ENCODE assay signal across 11 mouse cellular contexts in the genomic region with DNA sequence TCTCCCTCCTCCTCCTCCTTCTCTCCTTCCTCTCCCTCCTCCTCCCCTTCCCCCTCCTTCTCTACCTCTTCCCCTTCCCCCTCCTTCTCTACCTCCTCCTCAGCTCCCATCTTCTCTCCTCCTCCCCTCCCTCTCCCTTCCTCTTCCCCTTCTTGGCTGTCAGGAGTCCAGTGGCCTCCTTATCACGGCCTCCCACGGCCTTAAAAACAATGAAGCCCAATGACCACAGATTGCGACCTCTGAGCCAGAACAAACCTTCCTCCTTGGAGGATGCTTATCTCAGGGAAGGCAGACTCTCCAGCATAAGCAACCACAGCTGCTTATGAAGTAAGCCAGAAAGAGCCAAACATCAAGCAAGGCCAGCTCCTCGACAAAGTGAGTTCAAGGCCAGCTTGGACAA.
DNase-seq lines count a peak whose midpoint lies in the region; ATAC-seq lines count a peak whose summit lies in the region.
"Had no signal": no experiment of that assay in that cellular context is flagged by ENCODE, and none has a peak within 500 bp of the region (broad histone marks: within the 10 kb centered on the region; RNA-seq: fewer than 3 reads in every experiment).

No protein-coding gene starts in this region.

- no peaks in the 10 kb centered on the region for H3K9me3 ChIP-seq in heart, embryonic 11.5 days (replicated peaks; ENCODE audit: control insufficient read depth, low read length)
- H3K9me3 ChIP-seq: hindbrain, embryonic 15.5 days; neural tube, embryonic 15.5 days had no signal

- intact Hi-C loops in left cerebral cortex, postnatal 10 days (cut with DNase I), result no loop called here

- no peak overlapping the region for H3K4me3 ChIP-seq in heart, embryonic 11.5 days (ENCODE audit: low read depth, low read length)
- H3K4me3 ChIP-seq: hindbrain, embryonic 15.5 days; neural tube, embryonic 15.5 days had no signal

- no peaks in the 10 kb centered on the region for H3K36me3 ChIP-seq in heart, embryonic 11.5 days (ENCODE audit: control insufficient read depth, insufficient read depth, low read length)
- H3K36me3 ChIP-seq: hindbrain, embryonic 15.5 days; neural tube, embryonic 15.5 days had no signal

- DNase-seq in heart, adult 11 months, result peak; percentile 97
- peak; percentile 51 for DNase-seq in testis, postnatal 14 days (ENCODE audit: low spot score)
- no peak for DNase-seq in testis, postnatal 10 days (ENCODE audit: low spot score)
- DNase-seq in layer of hippocampus, adult 9-11 months, result no peak
- no peak for DNase-seq in left cerebral cortex, postnatal 10 days (ENCODE audit: extremely low spot score in 1 of 2, low spot score in 2 of 2)
- DNase-seq: cerebellum, postnatal 10 days; kidney, adult 8-10 months had no signal

- no peak overlapping the region for H3K4me2 ChIP-seq in heart, embryonic 11.5 days
- H3K4me2 ChIP-seq: hindbrain, embryonic 15.5 days; neural tube, embryonic 15.5 days had no signal

- 8% methylated on average over 4 of the region's 4 CpGs for WGBS in heart, embryonic 11.5 days (ENCODE audit: insufficient replicate concordance)

- H3K9ac ChIP-seq in heart, embryonic 11.5 days (ENCODE audit: low read depth, low read length), result no peak overlapping the region
- H3K9ac ChIP-seq: hindbrain, embryonic 15.5 days; neural tube, embryonic 15.5 days had no signal

- no peak overlapping the region for H3K27ac ChIP-seq in heart, embryonic 11.5 days (ENCODE audit: low read depth, low read length)
- H3K27ac ChIP-seq: hindbrain, embryonic 15.5 days; neural tube, embryonic 15.5 days had no signal

- no peak for ATAC-seq in heart, embryonic 11.5 days (replicated peaks; ENCODE audit: insufficient number of reproducible peaks, low FRiP score, low TSS enrichment)
- ATAC-seq in hematopoietic stem cell, adult 5-6 weeks (replicated peaks in 1 of 2; ENCODE audit: insufficient read depth in 1 of 2, low FRiP score in 2 of 2, low TSS enrichment in 1 of 2, low read depth in 1 of 2, poor library complexity in 2 of 2, severe bottlenecking in 2 of 2), result peak; percentile 28 to 45; a peak in 2 of 4 replicates

- H3K27me3 ChIP-seq in heart, embryonic 11.5 days (ENCODE audit: control insufficient read depth, insufficient read depth, low read length), result peaks cover 5% of the 10 kb centered on the region; the same call in 1 of the 2 replicates

- H3K4me1 ChIP-seq in heart, embryonic 11.5 days (ENCODE audit: control insufficient read depth, insufficient read depth, low read length), result peaks cover 17% of the 10 kb centered on the region
- H3K4me1 ChIP-seq: hindbrain, embryonic 15.5 days had no signal

Comparison
In these comparisons a context has a peak if more than half of its experiments do, and no peak if none do; other contexts are left out.
1. DNase-seq: peak in heart, adult 11 months (single experiment) and testis, postnatal 14 days (single experiment); none in testis, postnatal 10 days (single experiment), layer of hippocampus, adult 9-11 months (single experiment) and left cerebral cortex, postnatal 10 days (0 of 2).